Mouse (Mus musculus) megakaryocyte, embryonic 14.5 days (primary cell): ENCODE measurements around the gene Ggt1.

Source experiments
- FLI1 ChIP-seq: IDR thresholded peaks from 2 replicates; pipeline ENCODE4 v1.6.1; 2012; ENCODE audit warnings: low read length, inconsistent platforms, mixed read lengths
- GATA1 ChIP-seq: IDR thresholded peaks from 3 replicates; pipeline ENCODE4 v1.6.1; 2012; ENCODE audit warnings: mixed read lengths, low read length, inconsistent platforms, borderline replicate concordance

GRCm38 (mm10) chr10:75635693-75636055 is 74.3 kb downstream of the Ggt1 start:
- TF ChIP-seq GATA1, result no peak
- TF ChIP-seq FLI1, result no peak
